Mouse (Mus musculus): ENCODE measurements around the gene Hbq1b.

Gene Hbq1b

GRCm38 (mm10) chr11:32286695-32287492, at the start of gene Hbq1b:
Hbq1b (plus strand) TSS chr11:32286965.
- DNase-seq (ENCODE audit: low read depth, low spot score): peak; percentile 23

GRCm38 (mm10) chr11:32237411-32237795, 49.4 kb upstream of the Hbq1b start:
- DNase-seq (ENCODE audit: low read depth, low spot score): no peak

- DNase-seq (ENCODE audit: low read depth, low spot score): peak; percentile 54
Measured at GRCm38 (mm10) chr11:32238093-32238860, 48.5 kb upstream of the Hbq1b start.

GRCm38 (mm10) chr11:32241391-32241790, 45.4 kb upstream of the Hbq1b start:
- DNase-seq (ENCODE audit: low read depth, low spot score): no peak

GRCm38 (mm10) chr11:32242209-32242608, 44.6 kb upstream of the Hbq1b start:
- no peak for DNase-seq (ENCODE audit: low read depth, low spot score)

- DNase-seq (ENCODE audit: low read depth, low spot score): no peak
Measured at GRCm38 (mm10) chr11:32243205-32243955, 43.4 kb upstream of the Hbq1b start.

- DNase-seq (ENCODE audit: low read depth, low spot score): no peak
Measured at GRCm38 (mm10) chr11:32244064-32244463, 42.7 kb upstream of the Hbq1b start.

- DNase-seq (ENCODE audit: low read depth, low spot score): no peak
Measured at GRCm38 (mm10) chr11:32244617-32245016, 42.1 kb upstream of the Hbq1b start.

GRCm38 (mm10) chr11:32245614-32246013, 41.2 kb upstream of the Hbq1b start:
- DNase-seq (ENCODE audit: low read depth, low spot score): no peak

- no peak for DNase-seq (ENCODE audit: low read depth, low spot score)
Measured at GRCm38 (mm10) chr11:32247068-32247467, 39.7 kb upstream of the Hbq1b start.

GRCm38 (mm10) chr11:32248350-32248749, 38.4 kb upstream of the Hbq1b start:
- DNase-seq (ENCODE audit: low read depth, low spot score): no peak

- no peak for DNase-seq (ENCODE audit: low read depth, low spot score)
Measured at GRCm38 (mm10) chr11:32250880-32251763, 35.6 kb upstream of the Hbq1b start.

GRCm38 (mm10) chr11:32253121-32253520, 33.6 kb upstream of the Hbq1b start:
- DNase-seq (ENCODE audit: low read depth, low spot score): no peak

GRCm38 (mm10) chr11:32256146-32256545, 30.6 kb upstream of the Hbq1b start:
- no peak for DNase-seq (ENCODE audit: low read depth, low spot score)

- DNase-seq (ENCODE audit: low read depth, low spot score): no peak
Measured at GRCm38 (mm10) chr11:32256566-32256965, 30.2 kb upstream of the Hbq1b start.

- no peak for DNase-seq (ENCODE audit: low read depth, low spot score)
Measured at GRCm38 (mm10) chr11:32262674-32263415, 23.9 kb upstream of the Hbq1b start.

- DNase-seq (ENCODE audit: low read depth, low spot score): no peak
Measured at GRCm38 (mm10) chr11:32265117-32265738, 21.5 kb upstream of the Hbq1b start.

- DNase-seq (ENCODE audit: low read depth, low spot score): no peak
Measured at GRCm38 (mm10) chr11:32266194-32266593, 20.6 kb upstream of the Hbq1b start.

- no peak for DNase-seq (ENCODE audit: low read depth, low spot score)
Measured at GRCm38 (mm10) chr11:32266776-32267175, 20.0 kb upstream of the Hbq1b start.
